Mouse (Mus musculus): ENCODE results near the gene Bcl11a.

DNA sequence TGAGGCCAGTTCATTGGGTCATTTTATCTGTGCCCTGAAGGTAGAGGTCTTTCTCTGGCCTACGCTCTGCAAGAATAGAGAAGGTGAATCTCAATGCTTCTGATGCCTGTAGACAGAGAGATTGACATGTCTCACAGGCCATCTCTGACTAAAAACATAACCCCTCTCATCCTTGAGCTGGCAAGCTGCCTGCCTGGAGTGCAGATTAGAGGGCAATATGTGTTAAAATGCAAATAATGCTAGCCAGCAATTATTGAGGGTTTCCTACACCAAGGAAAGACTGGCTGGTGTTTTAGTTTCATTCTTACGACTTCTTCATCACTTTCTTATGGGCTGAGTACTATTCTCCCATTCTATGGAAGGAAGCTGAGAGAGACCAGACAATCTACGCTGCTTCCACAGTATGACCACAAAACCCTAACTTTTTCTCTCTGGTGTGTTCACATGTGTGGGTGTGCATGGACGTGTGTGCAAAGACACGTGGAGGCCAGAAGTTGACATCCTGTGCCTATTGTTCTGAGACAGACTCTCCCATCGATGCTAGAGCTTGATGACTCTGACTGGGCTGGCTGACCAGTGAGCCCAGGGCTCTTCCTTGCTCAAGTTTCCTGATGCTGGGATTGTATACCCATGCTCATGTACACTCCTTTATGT lies 101.1 kb downstream of the Bcl11a start:
- TF ChIP-seq CTCF (IDR thresholded peaks at IDR 0.05; ENCODE audit: low read depth, low read length): no peak
- TF ChIP-seq GATA1 (IDR thresholded peaks at IDR 0.05; ENCODE audit: borderline replicate concordance, low read length): no peak
- TF ChIP-seq TAL1 (conservative IDR thresholded peaks at IDR 0.05; ENCODE audit: low read depth, low read length): no peak
- TF ChIP-seq POLR2AphosphoS5 (IDR thresholded peaks at IDR 0.05; ENCODE audit: insufficient replicate concordance, low read depth, low read length): no peak

All from G1E (cell line).